Mouse (Mus musculus) liver, embryonic 11.5 days (tissue): ENCODE results near the gene Ell. TPM values are rescaled to one million over a fixed set of nuclear protein-coding genes. Genes with fewer than 3 reads are reported as not detected.

Experiments used
- ATAC-seq: fragments of 200-750 bp; cut with Nextera tagmentation; replicated peaks from 2 replicates; pipeline ENCODE4 v1.8.0; 2017; ENCODE audit warnings: moderate number of reproducible peaks, mild to moderate bottlenecking, moderate TSS enrichment, moderate library complexity; ENCODE audit not compliant: low FRiP score
- DNase-seq: peaks from one replicate; pipeline ENCODE4 v3.0.0-alpha.2; 2017; ENCODE audit warnings: low spot score
- H3K27ac ChIP-seq: fragments of 300-500 bp; sonication (generic); 2 replicates; pipeline ENCODE4 v1.5.1; 2014; ENCODE audit warnings: mild to moderate bottlenecking, low read depth, low read length, control low read depth
- H3K27me3 ChIP-seq: fragments of 300-500 bp; sonication (generic); replicated peaks from 2 replicates; pipeline ENCODE4 v1.6.1; 2014; ENCODE audit warnings: low read length, mixed read lengths; ENCODE audit not compliant: control insufficient read depth, insufficient read depth
- H3K36me3 ChIP-seq: fragments of 300-500 bp; sonication (generic); 2 replicates; pipeline ENCODE4 v1.6.1; 2014; ENCODE audit warnings: mild to moderate bottlenecking, low read length, moderate library complexity, mixed read lengths; ENCODE audit not compliant: control insufficient read depth, insufficient read depth
- H3K4me1 ChIP-seq: fragments of 300-500 bp; sonication (generic); replicated peaks from 2 replicates; pipeline ENCODE4 v1.6.1; 2014; ENCODE audit warnings: low read length, mixed read lengths; ENCODE audit not compliant: control insufficient read depth, insufficient read depth
- H3K4me2 ChIP-seq: fragments of 300-500 bp; sonication (generic); 2 replicates; pipeline ENCODE4 v1.6.1; 2014; ENCODE audit warnings: mild to moderate bottlenecking, control low read depth, moderate library complexity
- H3K4me3 ChIP-seq: fragments of 300-500 bp; sonication (generic); 2 replicates; pipeline ENCODE4 v1.5.1; 2014; ENCODE audit warnings: low read depth, low read length, control low read depth
- H3K9ac ChIP-seq: fragments of 300-500 bp; sonication (generic); 2 replicates; pipeline ENCODE4 v1.6.1; 2014; ENCODE audit warnings: low read depth, low read length, control low read depth
- H3K9me3 ChIP-seq: fragments of 300-500 bp; sonication (generic); 2 replicates; pipeline ENCODE4 v1.6.1; 2016; ENCODE audit warnings: low read length, inconsistent platforms, mixed read lengths; ENCODE audit not compliant: control insufficient read depth
- WGBS: fragments of 180-500 bp; shearing (Covaris S2); extraction: QIAGEN DNeasy Blood & Tissue Kit; methylation state at CpG from one replicate; pipeline ENCODE4 v1.1.7; 2014; 5-methylcytosine and 5-hydroxymethylcytosine counted together
- polyA plus RNA-seq: library from polyadenylated mRNA; unstranded; fragments of >200 nt; fragmentation: Nextera tagmentation; extraction: Ambion mirVana; gene quantifications from 2 replicates; pipeline ENCODE4 v1.2.1, GENCODE M21; 2014

Ell gene
- polyA plus RNA-seq, 1 experiment from 2014 or later, result 20.7 TPM

DNA sequence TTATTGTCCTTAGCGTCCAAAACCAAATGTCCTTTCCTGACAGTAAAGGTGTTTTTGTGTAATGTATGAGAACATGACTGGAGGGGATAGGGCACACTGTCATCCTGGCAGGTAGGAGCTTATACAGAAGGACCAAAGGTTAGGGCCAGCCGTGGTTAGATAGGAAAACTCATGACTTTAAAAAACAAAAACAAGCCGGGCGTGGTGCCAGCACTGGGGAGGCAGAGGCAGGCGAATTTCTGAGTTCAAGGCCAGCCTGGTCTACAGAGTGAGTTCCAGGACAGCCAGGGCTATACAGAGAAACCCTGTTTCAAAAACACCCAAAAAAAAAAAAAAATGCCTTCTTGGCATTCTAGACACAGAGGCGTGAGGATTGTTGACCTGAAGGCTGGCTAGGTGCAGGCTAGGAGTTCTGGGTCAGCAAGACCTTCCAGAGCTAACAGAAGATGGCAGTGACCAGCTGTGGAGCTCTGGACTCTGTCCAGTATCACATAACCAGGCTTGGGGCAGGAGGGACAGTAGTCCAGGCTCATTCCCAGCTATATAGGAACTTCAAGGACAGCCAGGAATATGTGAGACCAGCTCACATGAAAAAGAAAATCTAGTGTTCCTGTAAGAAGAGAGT is 24.6 kb downstream of the Ell start:
- H3K36me3 ChIP-seq, result no peaks in the 10 kb centered on the region
- H3K9ac ChIP-seq, result no peak overlapping the region
- H3K4me1 ChIP-seq, result peaks cover 55% of the 10 kb centered on the region
- 81% methylated on average over 6 of the region's 6 CpGs for WGBS
- H3K27me3 ChIP-seq, result no peaks in the 10 kb centered on the region
- H3K4me2 ChIP-seq, result no peak overlapping the region
- no peak overlapping the region for H3K27ac ChIP-seq
- H3K4me3 ChIP-seq, result no peak overlapping the region
- H3K9me3 ChIP-seq, result no peaks in the 10 kb centered on the region
- ATAC-seq (no peak), DNase-seq (no peak)

DNA sequence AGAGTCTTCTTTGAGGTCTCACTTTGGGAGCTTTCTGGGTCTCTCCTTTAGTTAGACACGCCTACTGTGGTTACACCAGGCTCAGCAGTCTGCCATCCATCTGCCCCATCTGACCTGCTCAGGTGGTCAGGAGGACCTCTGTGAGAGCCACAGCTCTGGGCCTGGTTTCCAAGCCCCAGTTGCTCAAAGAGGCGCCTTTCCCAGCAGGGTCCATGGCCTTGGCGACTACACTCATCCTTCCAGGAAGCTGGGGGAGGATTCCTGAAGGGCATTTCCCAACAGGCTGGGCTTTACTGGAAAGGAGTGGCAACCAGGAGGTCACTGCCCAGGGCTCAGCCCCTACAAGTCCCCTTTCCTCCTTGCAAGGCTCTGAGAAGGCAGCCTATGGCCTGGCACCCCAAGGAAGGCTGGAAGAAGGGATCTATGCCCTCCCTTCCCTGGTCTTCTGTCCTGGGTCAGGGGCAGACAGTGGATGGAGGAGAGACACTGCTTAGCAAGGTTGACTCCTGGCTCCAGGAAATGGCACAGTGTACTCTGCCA is 25.5 kb downstream of the Ell start:
- Histone ChIP-seq H3K9ac (no peak overlapping the region), H3K4me2 (no peak overlapping the region), H3K36me3 (no peaks in the 10 kb centered on the region), H3K27me3 (no peaks in the 10 kb centered on the region), H3K4me1 (peaks cover 53% of the 10 kb centered on the region), H3K9me3 (no peaks in the 10 kb centered on the region), H3K4me3 (no peak overlapping the region), H3K27ac (peak overlapping the region; percentile 13; the same call in 1 of the 2 replicates)
- ATAC-seq (no peak), DNase-seq (no peak)
- 65% methylated on average over 3 of the region's 3 CpGs for WGBS

DNA sequence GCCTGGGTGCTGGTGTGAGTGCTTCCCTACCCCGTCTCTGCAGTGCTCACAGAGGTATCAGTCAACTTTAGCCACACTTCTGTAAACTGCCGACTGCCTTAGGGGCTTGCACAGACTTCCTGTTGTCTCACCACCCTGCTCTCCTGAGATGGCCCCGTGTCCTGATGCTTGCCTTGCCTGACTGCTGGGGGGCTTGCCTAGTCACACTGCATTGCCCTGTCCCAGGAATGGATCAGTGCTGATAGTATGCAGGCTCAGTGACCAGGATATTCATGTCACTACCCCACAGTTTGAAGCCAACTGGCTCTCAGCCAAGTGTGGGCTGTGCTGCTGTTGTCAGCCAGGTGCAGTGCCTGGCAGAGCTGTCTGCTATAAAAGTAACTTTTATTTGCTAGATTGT is 26.3 kb downstream of the Ell start:
- H3K9ac ChIP-seq, result no peak overlapping the region
- no peak for DNase-seq
- peaks cover 47% of the 10 kb centered on the region for H3K4me1 ChIP-seq
- H3K36me3 ChIP-seq, result no peaks in the 10 kb centered on the region
- H3K4me3 ChIP-seq, result no peak overlapping the region
- WGBS, result 45% methylated on average over 3 of the region's 3 CpGs
- no peak overlapping the region for H3K27ac ChIP-seq
- no peak overlapping the region for H3K4me2 ChIP-seq
- no peak for ATAC-seq
- no peaks in the 10 kb centered on the region for H3K9me3 ChIP-seq
- H3K27me3 ChIP-seq, result no peaks in the 10 kb centered on the region

DNA sequence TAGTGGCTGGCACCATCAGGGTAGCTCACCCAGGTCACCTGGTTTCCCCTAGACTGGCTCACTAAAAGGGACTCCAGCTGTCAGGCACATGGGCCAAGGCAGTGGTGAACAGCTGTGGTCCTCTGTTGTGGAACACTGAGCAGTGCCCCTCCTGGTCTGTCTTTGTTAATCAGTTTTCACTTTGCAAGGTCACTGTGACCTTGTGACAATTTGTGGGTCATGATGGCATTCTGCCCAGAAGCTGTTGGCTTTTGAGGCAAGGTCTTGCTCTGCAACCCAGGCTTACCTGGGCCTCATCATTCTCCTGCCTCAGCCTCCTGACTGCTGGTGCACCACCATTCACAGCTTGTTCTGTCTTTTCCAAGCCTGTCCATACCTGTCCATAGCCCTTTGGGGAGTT is 31.1 kb downstream of the Ell start:
- Histone ChIP-seq H3K9ac (no peak overlapping the region), H3K36me3 (no peaks in the 10 kb centered on the region), H3K4me1 (peaks cover 13% of the 10 kb centered on the region; the same call in 1 of the 2 replicates), H3K9me3 (no peaks in the 10 kb centered on the region), H3K4me3 (no peak overlapping the region), H3K27me3 (no peaks in the 10 kb centered on the region), H3K27ac (no peak overlapping the region), H3K4me2 (no peak overlapping the region)
- ATAC-seq (no peak), DNase-seq (no peak)

DNA sequence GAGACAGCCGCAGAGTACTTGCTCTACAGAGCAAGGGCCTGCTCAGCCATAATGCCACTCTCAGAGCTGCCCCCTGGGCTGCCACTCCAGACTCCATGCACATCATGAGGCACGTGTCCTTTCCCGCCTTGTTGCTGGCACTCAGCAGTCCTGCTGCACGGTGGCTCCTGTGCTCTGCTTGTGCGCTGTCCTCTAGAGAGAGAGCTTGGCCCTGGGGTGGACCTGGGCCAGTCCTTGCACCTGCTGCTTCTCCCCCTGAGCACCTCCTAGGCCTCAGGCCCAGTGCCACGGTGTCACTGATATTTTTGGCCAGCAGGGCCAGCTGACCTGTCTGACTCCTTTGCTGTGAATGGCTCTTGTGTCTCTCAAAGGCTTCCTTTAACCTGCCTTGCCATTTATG is 31.7 kb downstream of the Ell start:
- H3K4me3 ChIP-seq, result no peak overlapping the region
- no peaks in the 10 kb centered on the region for H3K9me3 ChIP-seq
- 87% methylated on average over 6 of the region's 6 CpGs for WGBS
- H3K36me3 ChIP-seq, result no peaks in the 10 kb centered on the region
- no peak overlapping the region for H3K9ac ChIP-seq
- peaks cover 9% of the 10 kb centered on the region; the same call in 1 of the 2 replicates for H3K4me1 ChIP-seq
- DNase-seq (no peak), ATAC-seq (no peak)
- H3K4me2 ChIP-seq, result no peak overlapping the region
- no peak overlapping the region for H3K27ac ChIP-seq
- H3K27me3 ChIP-seq, result no peaks in the 10 kb centered on the region

DNA sequence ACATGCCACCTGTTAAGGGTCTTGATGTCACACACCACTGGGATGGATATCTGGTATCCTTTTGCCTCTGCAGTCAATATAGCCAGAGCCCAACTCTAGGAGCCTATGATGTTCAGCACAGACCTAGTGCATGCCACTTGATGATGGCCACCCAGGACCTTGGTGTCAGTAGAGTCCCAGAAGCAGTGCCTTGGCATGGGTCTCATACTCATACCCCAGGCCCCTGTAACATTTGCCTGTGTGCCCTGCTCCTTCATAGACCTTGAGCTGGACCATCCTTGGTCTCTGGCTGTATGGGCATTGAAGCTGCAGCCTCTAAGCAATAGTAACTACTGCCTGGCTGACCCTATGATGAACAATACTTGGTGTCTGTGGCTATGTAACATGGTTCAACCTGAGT is 35.0 kb downstream of the Ell start:
- DNase-seq, result no peak
- Histone ChIP-seq H3K9ac (no peak overlapping the region), H3K27me3 (no peaks in the 10 kb centered on the region), H3K27ac (no peak overlapping the region), H3K4me2 (no peak overlapping the region), H3K4me1 (peaks cover 9% of the 10 kb centered on the region; the same call in 1 of the 2 replicates), H3K9me3 (no peaks in the 10 kb centered on the region), H3K4me3 (no peak overlapping the region), H3K36me3 (peaks cover 14% of the 10 kb centered on the region)
- ATAC-seq, result no peak

DNA sequence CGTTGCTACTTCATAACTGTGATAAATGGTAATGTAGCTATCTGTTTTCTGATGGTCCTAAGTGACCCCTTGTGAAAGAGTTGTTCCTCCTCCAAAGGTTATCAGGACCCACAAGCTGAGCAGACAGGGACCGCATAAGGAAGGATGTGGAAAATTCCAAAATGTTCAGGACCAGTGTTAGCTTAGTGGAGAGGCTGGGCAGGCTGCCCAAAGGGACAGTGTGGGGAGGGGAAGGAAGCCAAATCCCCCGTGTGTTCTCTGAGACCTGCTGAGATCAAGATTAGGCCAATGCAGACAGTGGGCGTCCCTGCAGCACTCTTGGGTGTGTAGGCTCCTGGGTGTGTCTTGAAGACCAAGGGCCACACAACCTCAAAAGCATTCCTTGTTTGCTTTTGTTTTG is 35.7 kb downstream of the Ell start:
- ATAC-seq (no peak), DNase-seq (no peak)
- H3K27me3 ChIP-seq, result no peaks in the 10 kb centered on the region
- H3K9ac ChIP-seq, result no peak overlapping the region
- H3K4me2 ChIP-seq, result no peak overlapping the region
- H3K4me1 ChIP-seq, result peaks cover 7% of the 10 kb centered on the region; the same call in 1 of the 2 replicates
- H3K36me3 ChIP-seq, result peaks cover 14% of the 10 kb centered on the region
- no peak overlapping the region for H3K4me3 ChIP-seq
- WGBS, result 55% methylated on average over 4 of the region's 4 CpGs
- no peaks in the 10 kb centered on the region for H3K9me3 ChIP-seq
- H3K27ac ChIP-seq, result no peak overlapping the region

DNA sequence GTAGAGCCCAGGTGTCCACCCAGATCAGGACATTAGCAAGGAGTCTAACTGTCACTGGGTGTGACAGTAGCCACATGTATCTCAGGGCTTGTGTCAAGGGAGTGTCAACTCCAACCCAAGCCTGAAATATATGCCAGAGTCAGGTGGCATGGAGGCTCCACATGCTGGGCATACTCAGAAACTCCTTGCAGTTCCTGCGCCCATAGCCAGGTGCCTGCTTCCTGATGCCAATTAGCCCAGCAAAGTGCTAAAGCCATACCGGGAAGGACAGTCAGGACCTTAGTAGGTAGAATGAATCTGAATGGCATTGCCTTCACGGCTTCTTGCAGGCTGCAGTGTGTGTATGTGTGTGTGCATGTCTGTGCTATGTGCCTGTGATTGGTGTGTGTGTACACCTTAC is 38.0 kb downstream of the Ell start:
- 0 out of 2 replicates have a peak, but pooled peaks cover 6% of the 10 kb centered on the region for H3K4me1 ChIP-seq
- 91% methylated on average over 3 of the region's 3 CpGs for WGBS

More for the DNA sequence above, 38.0 kb downstream of the Ell start:
- no peak for ATAC-seq
- no peak overlapping the region for H3K27ac ChIP-seq
- H3K9ac ChIP-seq, result no peak overlapping the region
- H3K4me2 ChIP-seq, result no peak overlapping the region
- no peaks in the 10 kb centered on the region for H3K9me3 ChIP-seq
- no peaks in the 10 kb centered on the region for H3K27me3 ChIP-seq
- peaks cover 16% of the 10 kb centered on the region for H3K36me3 ChIP-seq
- no peak overlapping the region for H3K4me3 ChIP-seq
- no peak for DNase-seq
